Mouse (Mus musculus): ENCODE results near the gene Chd3. TPM values are rescaled to one million over a fixed set of nuclear protein-coding genes. Genes with fewer than 3 reads are reported as not detected.

The Chd3 gene
- total and polyA plus RNA-seq, 2 experiments from 2014 or later: 12.4 to 23.6 TPM

DNA sequence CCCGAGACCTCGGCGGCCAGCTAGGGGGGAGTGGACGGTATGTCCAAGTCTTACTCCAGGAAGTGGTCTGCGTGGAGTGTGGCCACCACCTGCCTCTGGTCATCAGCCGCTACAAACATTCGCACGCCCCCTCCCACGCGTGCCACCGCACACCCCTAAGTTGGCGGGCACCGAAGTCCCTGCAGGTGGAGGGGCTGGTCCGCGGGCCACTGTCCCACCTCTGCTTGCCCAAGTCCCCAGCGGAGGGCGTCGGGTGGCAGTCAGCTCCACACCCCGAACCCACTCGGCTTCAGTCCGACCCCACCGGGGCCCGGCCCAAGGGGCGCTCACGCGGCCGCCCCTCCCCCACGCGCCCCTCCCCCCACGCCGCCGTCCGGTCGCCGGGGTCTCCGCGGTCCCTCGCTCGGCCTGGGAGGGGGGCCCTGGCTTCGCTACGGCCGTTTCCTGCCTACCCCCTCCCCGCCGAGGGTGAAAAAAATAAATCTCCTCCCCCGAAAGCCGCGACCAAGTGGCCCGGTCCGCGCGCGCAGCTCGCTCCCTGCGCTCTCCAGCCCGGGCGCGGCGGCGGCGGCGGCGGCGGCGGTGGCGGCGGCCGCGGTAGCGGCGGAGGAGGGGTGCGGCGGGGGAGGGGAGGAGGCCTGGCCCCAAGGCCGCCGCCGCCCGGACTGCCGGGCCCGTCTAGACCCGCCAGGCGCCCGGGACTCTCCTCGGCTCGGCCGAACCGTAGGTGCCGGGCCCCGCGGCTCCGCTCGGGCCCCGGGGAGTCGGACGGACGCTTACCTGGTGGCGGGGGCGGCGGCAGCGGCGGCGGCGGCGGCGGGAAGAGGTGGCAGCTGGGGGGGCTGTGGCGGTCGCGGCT lies 621 bp downstream of the Chd3 start:
- WGBS: 0% methylated on average over 60 of the region's 106 CpGs
- ATAC-seq (ENCODE audit: insufficient read depth, low read depth) (peak; percentile 7), DNase-seq (ENCODE audit: low spot score) (peak; percentile 45)
- Histone ChIP-seq H3K4me2 (ENCODE audit: low read depth, low read length) (peak overlapping the region; percentile 99), H3K9me3 (replicated peaks; ENCODE audit: control insufficient read depth, low read length) (no peaks in the 10 kb centered on the region), H3K4me3 (ENCODE audit: low read depth, low read length) (peak overlapping the region; percentile 99), H3K36me3 (replicated peaks; ENCODE audit: control insufficient read depth, insufficient read depth, low read length) (peaks cover 6% of the 10 kb centered on the region; the same call in 1 of the 2 replicates), H3K27ac (ENCODE audit: low read depth) (peak overlapping the region; percentile 97), H3K4me1 (ENCODE audit: control insufficient read depth, insufficient read depth) (peaks cover 43% of the 10 kb centered on the region), H3K27me3 (ENCODE audit: control insufficient read depth, insufficient read depth, low read length) (no peaks in the 10 kb centered on the region), H3K9ac (replicated peaks; ENCODE audit: low read depth, low read length) (peak overlapping the region; percentile 99)
- TF ChIP-seq EP300 (IDR thresholded peaks at IDR 0.05; ENCODE audit: low read depth) (no peak), CTCF (IDR thresholded peaks at IDR 0.05; ENCODE audit: low read depth) (no peak)

DNA sequence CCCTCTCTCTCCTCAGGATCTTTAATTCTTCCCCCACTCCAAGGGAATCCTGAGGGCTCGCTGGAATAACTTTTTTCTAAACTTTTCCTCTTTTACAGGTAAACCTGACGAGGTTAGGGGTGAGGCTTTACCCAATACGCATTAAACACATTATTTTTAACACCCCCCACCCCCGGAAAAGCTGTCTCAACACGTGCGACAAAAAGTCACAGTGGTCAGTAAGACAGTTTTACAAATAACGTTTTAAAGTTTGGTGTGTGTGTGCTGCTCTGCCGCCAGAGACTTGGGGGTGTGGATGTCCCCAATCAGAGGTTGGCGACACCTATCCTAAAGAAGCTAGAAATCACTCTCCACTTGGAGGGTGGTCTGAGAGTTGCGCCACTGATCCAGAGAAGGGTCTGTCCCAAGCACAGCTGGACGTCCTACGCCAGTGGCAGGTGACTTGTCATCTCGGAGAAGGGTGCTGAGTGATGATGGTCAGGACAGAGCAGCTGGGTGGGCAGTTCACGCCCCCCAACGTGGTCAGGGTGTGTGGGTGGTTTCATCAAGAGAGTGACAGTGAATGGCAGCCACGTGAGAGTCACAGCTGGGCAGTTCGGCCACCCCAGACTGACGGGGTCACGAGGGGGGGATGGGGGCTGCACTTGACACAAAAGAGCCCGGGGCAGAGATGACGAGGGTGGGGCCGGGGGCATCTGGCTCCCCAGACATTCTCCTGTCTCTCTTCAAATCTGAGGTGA lies 1.4 kb downstream of the Chd3 start:
- H3K4me3 ChIP-seq (ENCODE audit: low read depth, low read length): peak overlapping the region; percentile 99
- H3K9me3 ChIP-seq (replicated peaks; ENCODE audit: control insufficient read depth, low read length): no peaks in the 10 kb centered on the region
- H3K27me3 ChIP-seq (ENCODE audit: control insufficient read depth, insufficient read depth, low read length): no peaks in the 10 kb centered on the region
- H3K9ac ChIP-seq (replicated peaks; ENCODE audit: low read depth, low read length): peak overlapping the region; percentile 99
- peaks cover 43% of the 10 kb centered on the region for H3K4me1 ChIP-seq (ENCODE audit: control insufficient read depth, insufficient read depth)
- ATAC-seq (ENCODE audit: insufficient read depth, low read depth): peak; percentile 15; the same call in 1 of the 2 replicates
- peak overlapping the region; percentile 97 for H3K27ac ChIP-seq (ENCODE audit: low read depth)
- peaks cover 8% of the 10 kb centered on the region; the same call in 1 of the 2 replicates for H3K36me3 ChIP-seq (replicated peaks; ENCODE audit: control insufficient read depth, insufficient read depth, low read length)
- DNase-seq (ENCODE audit: low spot score): no peak
- TF ChIP-seq CTCF (IDR thresholded peaks at IDR 0.05; ENCODE audit: low read depth) (no peak), EP300 (IDR thresholded peaks at IDR 0.05; ENCODE audit: low read depth) (no peak)
- 1% methylated on average over 22 of the region's 22 CpGs for WGBS
- peak overlapping the region; percentile 99 for H3K4me2 ChIP-seq (ENCODE audit: low read depth, low read length)

DNA sequence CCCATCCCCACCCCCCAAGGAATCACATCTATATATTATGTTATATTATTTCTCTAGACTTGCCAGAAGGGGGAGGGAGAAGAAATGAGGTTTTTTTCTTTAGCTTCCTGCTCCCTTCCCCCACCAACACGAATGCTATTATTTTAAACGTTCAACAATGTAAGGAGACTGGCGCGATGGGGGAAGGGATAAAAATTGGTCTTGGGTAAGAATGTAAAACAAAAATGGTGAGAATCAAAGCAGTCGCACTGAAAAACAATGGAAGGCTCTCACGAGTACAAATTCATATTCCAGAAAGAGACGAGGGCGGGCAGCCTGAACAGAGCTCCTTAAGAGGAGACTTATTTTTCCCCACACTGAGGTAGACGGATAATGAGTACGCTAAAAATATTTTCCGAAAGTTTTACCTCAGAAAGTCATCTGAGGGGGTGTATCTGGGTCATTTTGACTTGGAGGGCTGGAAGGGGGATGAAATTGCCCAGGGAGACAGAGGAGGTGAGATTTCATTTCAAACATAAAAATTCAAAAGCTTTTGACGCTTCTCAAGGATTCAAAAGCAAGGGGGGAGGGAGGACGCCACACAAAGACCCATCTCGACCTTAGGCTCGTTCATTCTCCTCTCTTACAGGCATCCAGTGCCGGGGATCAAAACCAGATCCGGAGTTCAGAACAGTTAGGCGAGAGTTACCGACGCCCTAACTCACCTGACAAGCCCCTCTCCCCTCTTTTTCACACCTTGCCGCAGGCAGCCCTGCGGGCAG lies 2.2 kb downstream of the Chd3 start:
- H3K4me2 ChIP-seq (ENCODE audit: low read depth, low read length): peak overlapping the region; percentile 99
- ATAC-seq (ENCODE audit: insufficient read depth, low read depth) (no peak), DNase-seq (ENCODE audit: low spot score) (peak; percentile 36)
- TF ChIP-seq EP300 (IDR thresholded peaks at IDR 0.05; ENCODE audit: low read depth): no peak; the same call in 1 of the 2 replicates
- no peak for TF ChIP-seq CTCF (IDR thresholded peaks at IDR 0.05; ENCODE audit: low read depth)
- H3K4me1 ChIP-seq (ENCODE audit: control insufficient read depth, insufficient read depth): peaks cover 43% of the 10 kb centered on the region
- H3K9ac ChIP-seq (replicated peaks; ENCODE audit: low read depth, low read length): peak overlapping the region; percentile 99
- H3K27ac ChIP-seq (ENCODE audit: low read depth): peak overlapping the region; percentile 97
- no peaks in the 10 kb centered on the region for H3K9me3 ChIP-seq (replicated peaks; ENCODE audit: control insufficient read depth, low read length)
- H3K36me3 ChIP-seq (replicated peaks; ENCODE audit: control insufficient read depth, insufficient read depth, low read length): peaks cover 9% of the 10 kb centered on the region
- peak overlapping the region; percentile 99 for H3K4me3 ChIP-seq (ENCODE audit: low read depth, low read length)
- no peaks in the 10 kb centered on the region for H3K27me3 ChIP-seq (ENCODE audit: control insufficient read depth, insufficient read depth, low read length)
- WGBS: under 1% methylated on average over 22 of the region's 22 CpGs

DNA sequence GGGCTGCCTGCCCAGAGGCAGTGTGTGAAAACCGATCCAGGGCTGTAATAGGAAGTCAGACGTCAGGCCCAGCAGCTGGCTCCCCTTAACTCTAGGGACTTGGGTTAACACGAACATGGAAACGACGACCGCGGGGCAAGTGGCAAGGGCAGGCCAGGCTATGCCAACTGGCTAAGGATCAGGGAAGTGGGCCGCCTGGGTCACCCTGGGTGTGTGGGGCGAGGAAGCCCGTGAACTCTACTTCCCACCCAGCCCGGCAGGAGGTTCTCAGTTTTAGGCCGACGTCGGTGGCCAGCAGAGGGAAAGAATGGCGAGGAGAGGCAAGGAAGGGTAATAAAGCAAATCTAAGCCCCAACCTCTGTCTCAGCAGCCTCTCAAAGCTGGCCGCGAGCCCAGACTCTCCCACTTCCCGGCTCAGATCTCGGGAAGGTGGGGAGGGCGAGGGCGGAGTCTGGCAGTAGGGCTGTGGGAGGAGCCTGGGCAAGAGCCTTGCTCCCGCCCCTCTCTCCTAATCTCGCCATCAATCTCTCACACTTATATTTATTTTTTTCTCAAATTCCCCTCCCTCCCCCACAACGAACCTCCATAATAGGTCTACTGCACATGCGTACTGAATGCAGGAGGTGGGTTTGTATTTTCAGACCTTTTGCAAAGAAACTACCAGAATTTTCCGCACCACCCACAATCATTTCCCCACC lies 2.9 kb downstream of the Chd3 start:
- ATAC-seq (ENCODE audit: insufficient read depth, low read depth) (peak; percentile 75), DNase-seq (ENCODE audit: low spot score) (peak; percentile 96)
- Histone ChIP-seq H3K4me2 (ENCODE audit: low read depth, low read length) (peak overlapping the region; percentile 99), H3K4me3 (ENCODE audit: low read depth, low read length) (peak overlapping the region; percentile 99), H3K9me3 (replicated peaks; ENCODE audit: control insufficient read depth, low read length) (no peaks in the 10 kb centered on the region), H3K4me1 (ENCODE audit: control insufficient read depth, insufficient read depth) (peaks cover 41% of the 10 kb centered on the region), H3K27me3 (ENCODE audit: control insufficient read depth, insufficient read depth, low read length) (no peaks in the 10 kb centered on the region), H3K9ac (replicated peaks; ENCODE audit: low read depth, low read length) (peak overlapping the region; percentile 99), H3K27ac (ENCODE audit: low read depth) (peak overlapping the region; percentile 97), H3K36me3 (replicated peaks; ENCODE audit: control insufficient read depth, insufficient read depth, low read length) (peaks cover 17% of the 10 kb centered on the region)
- peak; percentile 37; the same call in 1 of the 2 replicates for TF ChIP-seq EP300 (IDR thresholded peaks at IDR 0.05; ENCODE audit: low read depth)
- 0 out of 2 replicates have a peak, but pooled peaks have one; percentile 14 for TF ChIP-seq CTCF (IDR thresholded peaks at IDR 0.05; ENCODE audit: low read depth)
- WGBS: under 1% methylated on average over 26 of the region's 26 CpGs

Data from heart, postnatal 0 days (tissue).